Mouse (Mus musculus) CD4-positive naive resting alpha-beta T cell, adult 57 days (primary cell): ENCODE results near the gene Vrtn. TPM values are rescaled to one million over a fixed set of nuclear protein-coding genes. Genes with fewer than 3 reads are reported as not detected.

Experiments
- total RNA-seq: library from RNA; stranded (reverse); gene quantifications from one replicate; pipeline ENCODE4 v1.2.4, GENCODE M21; 2023

Gene Vrtn
- total RNA-seq = not detected

DNA sequence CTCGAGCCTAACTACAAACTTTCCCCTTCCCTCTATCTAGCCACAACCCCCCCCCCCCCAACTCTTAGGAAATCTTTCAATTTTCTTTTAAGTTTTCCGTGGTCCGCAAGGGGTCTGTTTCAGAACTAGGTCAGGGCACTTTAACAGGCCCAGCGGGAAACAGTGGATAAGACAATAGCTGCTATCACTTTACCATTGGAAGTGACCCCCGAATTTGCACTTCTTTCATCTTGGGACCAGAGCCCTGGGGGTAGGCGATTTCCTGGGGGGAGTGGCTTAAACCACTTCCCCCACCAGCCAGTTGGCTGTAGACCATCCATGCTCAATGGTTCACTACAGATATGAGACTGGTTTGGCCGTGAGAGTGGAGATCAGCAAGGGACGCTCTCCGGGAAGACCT, at the start of gene Vrtn:
TSS of gene Vrtn (plus strand) at position 366 of the 400 bp plus-strand sequence.

DNA sequence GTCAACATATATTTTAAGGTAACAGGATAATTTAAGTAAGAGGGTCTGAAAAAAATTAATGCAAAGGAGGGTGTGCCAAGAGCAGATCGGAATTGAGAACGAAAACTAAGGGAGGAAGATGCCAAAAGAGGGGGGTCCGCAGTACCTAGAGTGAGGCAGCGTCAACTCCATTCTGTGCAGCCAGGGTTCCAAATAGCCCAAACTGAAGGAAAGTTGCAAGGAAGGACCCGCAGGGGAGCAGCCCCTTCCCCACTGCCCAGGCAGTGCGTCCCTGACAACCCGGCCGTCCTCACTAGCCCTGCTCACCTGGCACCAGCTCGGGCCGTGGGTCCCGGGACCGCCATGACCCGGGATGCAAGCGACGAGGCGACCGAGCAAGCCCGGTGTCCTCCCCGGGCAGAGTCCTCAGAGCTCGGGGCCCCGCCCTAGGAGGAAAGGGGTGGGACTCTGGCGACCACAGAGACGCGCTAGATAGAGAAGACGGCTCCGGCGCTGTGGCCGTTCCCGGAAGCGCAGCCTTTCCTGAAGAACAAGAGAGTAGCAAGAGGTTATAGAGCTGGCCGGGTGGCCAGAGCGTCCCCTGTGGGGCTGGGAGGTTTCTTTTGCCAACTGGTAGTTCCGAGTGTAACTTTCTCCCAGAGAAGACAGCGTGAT, 23.7 kb upstream of the Vrtn start, which contains the start of gene Abcd4:
TSS of gene Abcd4 (minus strand) at position 437 of the 654 bp plus-strand sequence.

DNA sequence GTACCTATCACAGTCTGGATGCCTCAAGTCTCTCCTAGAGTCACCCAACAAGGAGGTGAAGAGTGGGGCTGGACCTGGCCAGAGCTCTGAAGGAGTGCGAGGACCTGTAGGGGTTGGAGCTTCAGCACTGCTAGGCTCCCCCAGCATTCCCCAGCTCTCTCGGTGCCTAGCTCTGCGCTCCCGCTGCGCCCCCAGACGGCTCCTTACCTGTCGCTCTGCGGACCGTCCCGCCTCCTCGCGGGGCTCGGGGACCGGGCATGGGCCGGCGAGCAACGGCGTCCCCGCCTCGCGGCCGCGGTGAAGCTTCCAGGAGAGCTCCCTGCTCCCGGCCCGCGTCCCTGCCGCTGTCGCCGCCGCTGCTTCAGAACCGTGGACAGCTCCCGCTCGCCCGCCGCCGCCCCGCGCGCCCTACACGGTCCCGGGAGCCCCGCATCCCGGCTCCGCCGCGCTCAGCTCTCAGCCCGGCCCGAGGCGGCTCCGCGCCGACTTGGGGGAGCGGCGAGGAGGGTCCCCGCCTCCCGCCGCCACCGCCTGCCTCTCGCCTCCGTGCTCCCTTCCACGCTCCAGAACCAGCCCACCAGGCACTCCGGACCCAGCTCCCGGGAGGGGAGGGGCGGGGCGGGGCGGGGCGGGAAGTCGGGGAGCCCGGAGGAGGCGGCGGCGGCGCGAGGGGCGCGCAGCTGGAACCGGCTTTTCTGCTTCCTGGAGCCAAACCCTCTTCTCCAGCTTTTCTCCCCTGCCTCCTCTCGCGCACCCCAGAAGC, 57.7 kb downstream of the Vrtn start, which contains the start of gene Syndig1l:
TSS of gene Syndig1l (minus strand) at position 513 of the 763 bp plus-strand sequence.

Other genes with a start within 250 kb of the Vrtn start
- gene Entpd5, start 232.0 kb upstream of the Vrtn start, total RNA-seq = 34.9 TPM
- 1.2 TPM for gene Bbof1, start 231.9 kb upstream of the Vrtn start, total RNA-seq
- gene Rnf113a2, start 223.8 kb upstream of the Vrtn start, total RNA-seq = 38.7 TPM
- gene Aldh6a1, start 190.0 kb upstream of the Vrtn start, total RNA-seq = 9.3 TPM
- gene Lin52, start 189.6 kb upstream of the Vrtn start, total RNA-seq = 17.3 TPM
- not detected for gene Vsx2, start 71.3 kb upstream of the Vrtn start, total RNA-seq
- 17.7 TPM for gene Abcd4, start 23.6 kb upstream of the Vrtn start, total RNA-seq
- not detected for gene Syndig1l, start 57.8 kb downstream of the Vrtn start, total RNA-seq
- 189 TPM for gene Npc2, start 132.1 kb downstream of the Vrtn start, total RNA-seq
- gene Isca2, start 132.2 kb downstream of the Vrtn start, total RNA-seq = 47.0 TPM
- 0.35 TPM for gene Ltbp2, start 235.5 kb downstream of the Vrtn start, total RNA-seq